Mouse (Mus musculus) adrenal gland, postnatal 10 days (tissue): Measurements from ENCODE around the gene Itgae. TPM values are rescaled to one million over a fixed set of nuclear protein-coding genes. Genes with fewer than 3 reads are reported as not detected.

Experiments
- DNase-seq: peaks from one replicate; pipeline ENCODE4 v3.0.0; 2021; ENCODE audit warnings: mixed read lengths
- long read RNA-seq, 2 experiments: library from polyadenylated mRNA; stranded (forward); transcript quantifications; one replicate each; pipeline ENCODE4 v2.0.0; 2021
- total RNA-seq, 2 experiments: library from RNA; stranded (reverse); gene quantifications; 2 replicates each; pipeline ENCODE4 v1.2.3; 2021

Itgae gene
- under 1 TPM; 0.82 to 0.90 TPM for total RNA-seq
- long read RNA-seq, experiment 1, partial matches to known transcripts = 0 of 2 reads
- long read RNA-seq, experiment 1, other reads (novel, unspliced or antisense) = 1 of 2 reads
- long read RNA-seq, experiment 2, partial matches to known transcripts = 0 of 3 reads
- long read RNA-seq, experiment 2, other reads (novel, unspliced or antisense) = 3 of 3 reads

- no peak for DNase-seq
Observed at GRCm38 (mm10) chr11:73090283-73090682, at the start of gene Itgae. Itgae (plus strand) TSS chr11:73090583.

- DNase-seq = no peak
Observed at GRCm38 (mm10) chr11:73044229-73044755, 46.1 kb upstream of the Itgae start.

- DNase-seq = no peak
Observed at GRCm38 (mm10) chr11:73044789-73045188, 45.6 kb upstream of the Itgae start.

- DNase-seq = peak; percentile 99
Observed at GRCm38 (mm10) chr11:73047542-73047996, 42.8 kb upstream of the Itgae start, which contains the start of gene Ncbp3. Ncbp3 (plus strand) TSS chr11:73047783.

GRCm38 (mm10) chr11:73048030-73048876 is 42.1 kb upstream of the Itgae start:
- no peak for DNase-seq

GRCm38 (mm10) chr11:73049335-73049734 is 41.0 kb upstream of the Itgae start:
- DNase-seq = peak; percentile 86

- DNase-seq = no peak
Observed at GRCm38 (mm10) chr11:73052795-73053194, 37.6 kb upstream of the Itgae start.

- DNase-seq = no peak
Observed at GRCm38 (mm10) chr11:73057701-73058100, 32.7 kb upstream of the Itgae start.

- no peak for DNase-seq
Observed at GRCm38 (mm10) chr11:73059630-73060029, 30.8 kb upstream of the Itgae start.

- DNase-seq = no peak
Observed at GRCm38 (mm10) chr11:73061413-73061812, 29.0 kb upstream of the Itgae start.

GRCm38 (mm10) chr11:73071839-73072238 is 18.5 kb upstream of the Itgae start:
- DNase-seq = peak; percentile 60

- no peak for DNase-seq
Observed at GRCm38 (mm10) chr11:73076295-73076694, 14.1 kb upstream of the Itgae start.

- no peak for DNase-seq
Observed at GRCm38 (mm10) chr11:73076733-73077132, 13.7 kb upstream of the Itgae start.

- DNase-seq = no peak
Observed at GRCm38 (mm10) chr11:73077211-73077720, 13.1 kb upstream of the Itgae start.

GRCm38 (mm10) chr11:73078615-73079014 is 11.8 kb upstream of the Itgae start:
- no peak for DNase-seq

GRCm38 (mm10) chr11:73080306-73080705 is 10.1 kb upstream of the Itgae start:
- no peak for DNase-seq

GRCm38 (mm10) chr11:73084303-73084702 is 6.1 kb upstream of the Itgae start:
- no peak for DNase-seq

- peak; percentile 58 for DNase-seq
Observed at GRCm38 (mm10) chr11:73084804-73085231, 5.6 kb upstream of the Itgae start.

- no peak for DNase-seq
Observed at GRCm38 (mm10) chr11:73085391-73085790, 5.0 kb upstream of the Itgae start.

GRCm38 (mm10) chr11:73087700-73088480 is 2.5 kb upstream of the Itgae start:
- no peak for DNase-seq

- DNase-seq = no peak
Observed at GRCm38 (mm10) chr11:73090826-73091225, 443 bp downstream of the Itgae start.

- DNase-seq = no peak
Observed at GRCm38 (mm10) chr11:73092057-73092456, 1.7 kb downstream of the Itgae start.
